Mouse (Mus musculus): ENCODE results near the gene Ppp1r15b. TPM values are rescaled to one million over a fixed set of nuclear protein-coding genes. Genes with fewer than 3 reads are reported as not detected.

The Ppp1r15b gene
- polyA plus RNA-seq, 1 experiment: 2.5 TPM

GRCm38 (mm10) chr1:133146014-133147009, 15.4 kb downstream of the Ppp1r15b start:
- Histone ChIP-seq H3K27me3 (ENCODE audit: control insufficient read depth) (no peaks in the 10 kb centered on the region), H3K36me3 (ENCODE audit: control insufficient read depth) (peaks cover 25% of the 10 kb centered on the region), H3K9me3 (ENCODE audit: control insufficient read depth, low read length) (peaks cover 11% of the 10 kb centered on the region), H3K4me1 (ENCODE audit: control insufficient read depth) (peaks cover 3% of the 10 kb centered on the region), H3K4me3 (replicated peaks) (no peak overlapping the region)
- TF ChIP-seq TAL1 (IDR thresholded peaks at IDR 0.05; ENCODE audit: low read length) (no peak), GATA1 (IDR thresholded peaks at IDR 0.05; ENCODE audit: low read length) (no peak)

GRCm38 (mm10) chr1:133147324-133147723, 16.4 kb downstream of the Ppp1r15b start:
- TF ChIP-seq TAL1 (IDR thresholded peaks at IDR 0.05; ENCODE audit: low read length): no peak
- no peak for TF ChIP-seq GATA1 (IDR thresholded peaks at IDR 0.05; ENCODE audit: low read length)
- peaks cover 11% of the 10 kb centered on the region for H3K9me3 ChIP-seq (ENCODE audit: control insufficient read depth, low read length)
- no peaks in the 10 kb centered on the region for H3K27me3 ChIP-seq (ENCODE audit: control insufficient read depth)
- H3K4me3 ChIP-seq (replicated peaks): no peak overlapping the region
- peaks cover 3% of the 10 kb centered on the region for H3K4me1 ChIP-seq (ENCODE audit: control insufficient read depth)
- peaks cover 16% of the 10 kb centered on the region for H3K36me3 ChIP-seq (ENCODE audit: control insufficient read depth)

DNA sequence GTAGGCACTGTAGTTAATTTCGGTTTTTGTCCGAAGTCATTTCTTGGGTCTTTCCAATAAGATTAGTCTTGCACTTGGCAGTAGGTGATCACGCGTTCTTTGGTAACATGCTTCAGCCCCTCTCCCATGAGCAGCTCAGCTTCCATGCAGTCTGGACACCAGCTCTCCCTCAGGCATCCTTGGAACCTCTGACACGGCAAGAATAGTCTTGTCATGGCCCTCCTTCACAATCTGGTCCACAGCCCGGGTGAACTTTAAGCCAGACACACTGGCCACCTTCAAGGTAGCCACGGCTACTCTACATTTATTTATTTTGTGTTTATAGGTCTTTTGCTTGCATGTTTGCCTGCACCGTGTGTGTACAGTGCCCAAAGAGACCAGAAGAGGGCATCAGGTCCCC, 17.2 kb downstream of the Ppp1r15b start:
- Histone ChIP-seq H3K9me3 (ENCODE audit: control insufficient read depth, low read length) (peaks cover 11% of the 10 kb centered on the region), H3K36me3 (ENCODE audit: control insufficient read depth) (peaks cover 9% of the 10 kb centered on the region), H3K4me1 (ENCODE audit: control insufficient read depth) (peaks cover 3% of the 10 kb centered on the region), H3K27me3 (ENCODE audit: control insufficient read depth) (no peaks in the 10 kb centered on the region), H3K4me3 (replicated peaks) (no peak overlapping the region)
- TF ChIP-seq TAL1 (IDR thresholded peaks at IDR 0.05; ENCODE audit: low read length): no peak
- no peak for TF ChIP-seq GATA1 (IDR thresholded peaks at IDR 0.05; ENCODE audit: low read length)

DNA sequence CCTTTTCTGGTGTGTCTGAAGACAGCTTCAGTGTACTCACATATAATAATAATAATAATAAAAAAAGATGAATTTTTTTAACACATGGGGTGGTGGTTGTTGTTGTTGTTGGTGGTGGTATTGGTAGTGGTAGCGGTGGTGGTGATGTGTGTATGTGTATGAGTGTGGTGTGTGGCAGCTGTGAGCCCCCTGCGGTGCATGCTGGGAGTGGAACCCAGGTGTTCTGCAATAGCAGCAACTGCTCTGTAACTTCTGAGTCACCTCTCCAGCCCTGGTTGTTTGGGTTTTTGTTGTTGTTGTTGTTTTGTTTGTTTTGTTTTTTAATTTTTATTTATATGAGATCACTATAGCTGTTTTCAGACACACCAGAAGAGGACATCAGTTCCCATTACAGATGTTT, 19.6 kb downstream of the Ppp1r15b start:
- TF ChIP-seq GATA1 (IDR thresholded peaks at IDR 0.05; ENCODE audit: low read length) (no peak), TAL1 (IDR thresholded peaks at IDR 0.05; ENCODE audit: low read length) (no peak)
- H3K36me3 ChIP-seq (ENCODE audit: control insufficient read depth): peaks cover 3% of the 10 kb centered on the region
- H3K27me3 ChIP-seq (ENCODE audit: control insufficient read depth): no peaks in the 10 kb centered on the region
- peaks cover 3% of the 10 kb centered on the region for H3K4me1 ChIP-seq (ENCODE audit: control insufficient read depth)
- peaks cover 11% of the 10 kb centered on the region for H3K9me3 ChIP-seq (ENCODE audit: control insufficient read depth, low read length)
- no peak overlapping the region for H3K4me3 ChIP-seq (replicated peaks)

DNA sequence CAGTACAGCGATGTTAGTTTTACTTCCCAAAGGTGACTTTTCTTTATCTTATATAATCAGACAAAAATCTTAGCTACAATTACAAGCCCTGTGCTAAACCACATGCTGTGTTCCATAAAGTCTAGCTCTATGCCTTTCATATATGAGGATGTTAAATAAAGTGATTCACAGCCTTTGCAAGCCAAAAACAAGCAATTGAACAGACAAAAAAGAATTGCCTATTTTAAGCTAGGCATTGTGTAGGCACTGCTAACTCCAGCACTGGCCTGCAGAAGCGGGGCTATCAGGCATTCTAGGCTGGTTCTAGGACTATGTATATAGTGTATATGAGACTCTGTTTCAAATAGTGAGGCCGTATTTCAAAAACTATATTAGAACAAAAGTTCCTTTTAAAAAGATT, 21.3 kb downstream of the Ppp1r15b start:
- H3K4me1 ChIP-seq (ENCODE audit: control insufficient read depth): no peaks in the 10 kb centered on the region
- peaks cover 3% of the 10 kb centered on the region for H3K27me3 ChIP-seq (ENCODE audit: control insufficient read depth)
- H3K4me3 ChIP-seq (replicated peaks): no peak overlapping the region
- H3K9me3 ChIP-seq (ENCODE audit: control insufficient read depth, low read length): peaks cover 11% of the 10 kb centered on the region
- H3K36me3 ChIP-seq (ENCODE audit: control insufficient read depth): no peaks in the 10 kb centered on the region
- TF ChIP-seq GATA1 (IDR thresholded peaks at IDR 0.05; ENCODE audit: low read length) (no peak), TAL1 (IDR thresholded peaks at IDR 0.05; ENCODE audit: low read length) (no peak)

DNA sequence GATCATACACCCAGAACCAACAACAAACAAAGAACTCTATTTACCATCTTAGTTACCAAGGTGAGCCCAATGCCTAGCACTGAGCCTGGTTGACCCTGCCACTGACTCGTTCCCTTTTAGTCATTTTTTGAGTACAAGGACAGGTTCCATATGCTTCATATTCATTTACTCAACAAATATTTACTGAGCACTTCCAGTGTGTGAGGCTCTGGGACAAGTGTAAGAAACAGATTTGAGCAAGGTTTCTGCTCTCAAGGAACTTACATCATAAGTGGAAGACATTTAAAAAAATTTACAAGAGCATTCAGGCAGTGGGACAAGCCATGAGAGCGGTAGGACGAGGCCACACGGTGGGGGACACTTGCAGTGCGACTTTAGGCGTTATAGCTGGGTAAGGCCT, 24.3 kb downstream of the Ppp1r15b start:
- no peaks in the 10 kb centered on the region for H3K9me3 ChIP-seq (ENCODE audit: control insufficient read depth, low read length)
- H3K36me3 ChIP-seq (ENCODE audit: control insufficient read depth): no peaks in the 10 kb centered on the region
- peaks cover 27% of the 10 kb centered on the region for H3K27me3 ChIP-seq (ENCODE audit: control insufficient read depth)
- H3K4me1 ChIP-seq (ENCODE audit: control insufficient read depth): no peaks in the 10 kb centered on the region
- no peak overlapping the region for H3K4me3 ChIP-seq (replicated peaks)
- no peak for TF ChIP-seq GATA1 (IDR thresholded peaks at IDR 0.05; ENCODE audit: low read length)
- no peak for TF ChIP-seq TAL1 (IDR thresholded peaks at IDR 0.05; ENCODE audit: low read length)

GRCm38 (mm10) chr1:133159128-133159564, 28.2 kb downstream of the Ppp1r15b start:
- Histone ChIP-seq H3K4me1 (ENCODE audit: control insufficient read depth) (no peaks in the 10 kb centered on the region), H3K4me3 (replicated peaks) (no peak overlapping the region), H3K27me3 (ENCODE audit: control insufficient read depth) (peaks cover 64% of the 10 kb centered on the region), H3K36me3 (ENCODE audit: control insufficient read depth) (no peaks in the 10 kb centered on the region), H3K9me3 (ENCODE audit: control insufficient read depth, low read length) (no peaks in the 10 kb centered on the region; the same call in 1 of the 2 replicates)
- no peak for TF ChIP-seq GATA1 (IDR thresholded peaks at IDR 0.05; ENCODE audit: low read length)
- no peak for TF ChIP-seq TAL1 (IDR thresholded peaks at IDR 0.05; ENCODE audit: low read length)

GRCm38 (mm10) chr1:133161559-133161958, 30.6 kb downstream of the Ppp1r15b start:
- Histone ChIP-seq H3K9me3 (ENCODE audit: control insufficient read depth, low read length) (no peaks in the 10 kb centered on the region; the same call in 1 of the 2 replicates), H3K4me3 (replicated peaks) (no peak overlapping the region), H3K36me3 (ENCODE audit: control insufficient read depth) (no peaks in the 10 kb centered on the region), H3K27me3 (ENCODE audit: control insufficient read depth) (peaks cover 87% of the 10 kb centered on the region), H3K4me1 (ENCODE audit: control insufficient read depth) (no peaks in the 10 kb centered on the region)
- no peak for TF ChIP-seq GATA1 (IDR thresholded peaks at IDR 0.05; ENCODE audit: low read length)
- no peak for TF ChIP-seq TAL1 (IDR thresholded peaks at IDR 0.05; ENCODE audit: low read length)

GRCm38 (mm10) chr1:133162046-133162445, 31.1 kb downstream of the Ppp1r15b start:
- Histone ChIP-seq H3K9me3 (ENCODE audit: control insufficient read depth, low read length) (no peaks in the 10 kb centered on the region; the same call in 1 of the 2 replicates), H3K4me3 (replicated peaks) (no peak overlapping the region), H3K36me3 (ENCODE audit: control insufficient read depth) (no peaks in the 10 kb centered on the region), H3K4me1 (ENCODE audit: control insufficient read depth) (no peaks in the 10 kb centered on the region), H3K27me3 (ENCODE audit: control insufficient read depth) (peaks cover 90% of the 10 kb centered on the region)
- TF ChIP-seq TAL1 (IDR thresholded peaks at IDR 0.05; ENCODE audit: low read length) (no peak), GATA1 (IDR thresholded peaks at IDR 0.05; ENCODE audit: low read length) (no peak)
